Mouse (Mus musculus) cerebellum, postnatal 14 days (tissue): ENCODE data around the gene Hps5.
"Not testable (repeated sequence)": the region's sequence is repeated elsewhere in the genome, so short reads cannot be mapped to it uniquely, and the experiment has no call there.

Source experiments
- DNase-seq, 2 experiments: peaks; one replicate each; pipeline ENCODE4 v3.0.0; 2021; ENCODE audit warnings: mixed read lengths in 2 of 2

Gene Hps5

GRCm38 (mm10) chr7:46827046-46827802, 31.4 kb upstream of the Hps5 start:
- no peak for DNase-seq

GRCm38 (mm10) chr7:46820876-46821632, 25.2 kb upstream of the Hps5 start:
- not testable (repeated sequence) for DNase-seq

GRCm38 (mm10) chr7:46814012-46814411, 18.1 kb upstream of the Hps5 start:
- DNase-seq = no peak

GRCm38 (mm10) chr7:46810325-46810724, 14.5 kb upstream of the Hps5 start:
- no peak for DNase-seq

- DNase-seq = no peak
Observed at GRCm38 (mm10) chr7:46796779-46797178, 915 bp upstream of the Hps5 start.

GRCm38 (mm10) chr7:46796206-46796679, 379 bp upstream of the Hps5 start:
- DNase-seq = no peak

- DNase-seq = no peak
Observed at GRCm38 (mm10) chr7:46793871-46794270, 2.0 kb downstream of the Hps5 start.

- DNase-seq = no peak
Observed at GRCm38 (mm10) chr7:46789177-46789849, 6.6 kb downstream of the Hps5 start.

- DNase-seq = peak; percentile 80 to 81
Observed at GRCm38 (mm10) chr7:46770706-46771105, 25.2 kb downstream of the Hps5 start.

GRCm38 (mm10) chr7:46768451-46768850, 27.4 kb downstream of the Hps5 start:
- DNase-seq = no peak

GRCm38 (mm10) chr7:46767371-46767770, 28.5 kb downstream of the Hps5 start:
- DNase-seq = no peak

- DNase-seq = no peak
Observed at GRCm38 (mm10) chr7:46764672-46765071, 31.2 kb downstream of the Hps5 start.

GRCm38 (mm10) chr7:46762601-46763000, 33.3 kb downstream of the Hps5 start:
- no peak for DNase-seq

- no peak for DNase-seq
Observed at GRCm38 (mm10) chr7:46761049-46761795, 34.6 kb downstream of the Hps5 start.

- no peak for DNase-seq
Observed at GRCm38 (mm10) chr7:46751490-46751889, 44.4 kb downstream of the Hps5 start, which contains the start of gene Saa2. Gene Saa2, plus strand, starts transcription at chr7:46751790.

GRCm38 (mm10) chr7:46748459-46748858, 47.4 kb downstream of the Hps5 start:
- no peak for DNase-seq

GRCm38 (mm10) chr7:46746381-46746780, 49.5 kb downstream of the Hps5 start:
- no peak for DNase-seq

GRCm38 (mm10) chr7:46745816-46746215, 50.0 kb downstream of the Hps5 start:
- no peak for DNase-seq

- not testable (repeated sequence) for DNase-seq
Observed at GRCm38 (mm10) chr7:46742880-46743279, 53.0 kb downstream of the Hps5 start, which contains the start of gene Saa1. Gene Saa1, minus strand, starts transcription at chr7:46742980.

- DNase-seq = not testable (repeated sequence)
Observed at GRCm38 (mm10) chr7:46740041-46740440, 55.8 kb downstream of the Hps5 start.

GRCm38 (mm10) chr7:46738561-46739460, 57.1 kb downstream of the Hps5 start:
- no peak for DNase-seq
